Mouse (Mus musculus): Measurements from ENCODE around the gene Btrc. TPM values are rescaled to one million over a fixed set of nuclear protein-coding genes. Genes with fewer than 3 reads are reported as not detected.
A peak's percentile ranks its signal among the peaks of the same experiment; 100 is the strongest.
"Not testable (repeated sequence)": the region's sequence is repeated elsewhere in the genome, so short reads cannot be mapped to it uniquely, and the experiment has no call there.

The Btrc gene
- total RNA-seq (2021), result 10 to 100 TPM; 23.8 to 28.3 TPM
- long read RNA-seq, experiment 1, transcript Btrc-201 (15 exons, 2,978 nt), result major isoform, 13 of 44 reads
- long read RNA-seq, experiment 1, partial matches to known transcripts, result 2 of 44 reads
- long read RNA-seq, experiment 1, other reads (novel, unspliced or antisense), result 29 of 44 reads
- long read RNA-seq, experiment 2, transcript Btrc-201 (15 exons, 2,978 nt), result major isoform, 5 of 34 reads
- long read RNA-seq, experiment 2, partial matches to known transcripts, result 3 of 34 reads
- long read RNA-seq, experiment 2, other reads (novel, unspliced or antisense), result 26 of 34 reads

GRCm38 (mm10) chr19:45363384-45363926, at the start of gene Btrc:
TSS of gene Btrc (plus strand) at chr19:45363734.
- peak; percentile 100 for DNase-seq (ENCODE audit: low spot score)

GRCm38 (mm10) chr19:45317473-45317882, 46.1 kb upstream of the Btrc start:
- DNase-seq (ENCODE audit: low spot score), result no peak

GRCm38 (mm10) chr19:45321062-45321461, 42.5 kb upstream of the Btrc start:
- DNase-seq (ENCODE audit: low spot score), result no peak

DNA sequence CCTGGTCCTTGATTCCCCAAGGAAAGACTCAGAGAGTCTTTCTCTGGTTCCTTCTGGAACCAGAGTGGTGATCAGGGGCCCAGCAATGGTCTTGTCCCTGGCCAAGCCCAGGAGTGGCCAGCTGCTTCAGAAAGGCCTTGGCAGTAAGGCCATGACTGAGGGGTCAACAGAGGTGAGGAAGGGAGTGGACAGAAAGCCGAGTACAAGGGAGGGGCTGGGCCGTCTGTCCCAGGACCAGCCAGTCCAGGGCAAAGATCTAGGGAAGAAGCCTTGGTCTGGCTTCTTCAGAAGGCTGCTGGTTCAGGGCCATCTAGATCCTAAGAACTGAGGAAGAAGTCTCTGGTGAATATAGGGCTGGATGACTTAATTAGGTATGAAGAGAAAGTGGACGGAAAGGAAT, 34.5 kb upstream of the Btrc start:
- peak; percentile 39 for DNase-seq (ENCODE audit: low spot score)

DNA sequence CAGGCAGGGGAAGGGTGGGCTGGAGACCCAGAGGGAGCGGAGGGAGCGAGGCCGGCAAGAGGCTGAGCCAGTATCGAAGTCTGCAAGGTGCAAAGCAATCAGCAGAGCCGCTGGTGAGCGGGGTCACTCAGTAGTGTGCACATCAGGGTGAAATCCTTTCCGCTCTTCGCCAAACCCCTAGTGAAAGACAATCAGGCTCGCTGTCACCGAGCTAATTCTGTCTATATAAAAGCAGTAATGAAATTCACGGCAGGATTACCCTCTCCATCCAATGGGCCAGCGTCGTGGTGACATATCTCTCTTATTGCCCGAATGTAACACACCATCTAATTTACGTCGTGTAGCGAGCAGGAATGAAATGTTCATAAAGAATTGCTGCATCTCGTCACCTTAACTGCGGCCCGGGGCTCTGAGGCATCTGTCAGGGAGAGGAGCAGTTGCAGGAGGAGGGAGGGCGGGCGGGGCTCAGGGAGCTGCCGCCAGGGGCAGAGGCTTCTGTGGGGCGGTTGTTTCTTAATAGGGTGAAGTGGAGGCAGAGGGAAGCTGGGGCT, 33.7 kb upstream of the Btrc start:
- no peak for DNase-seq (ENCODE audit: low spot score)

GRCm38 (mm10) chr19:45336718-45337117, 26.8 kb upstream of the Btrc start:
- DNase-seq (ENCODE audit: low spot score), result no peak

DNA sequence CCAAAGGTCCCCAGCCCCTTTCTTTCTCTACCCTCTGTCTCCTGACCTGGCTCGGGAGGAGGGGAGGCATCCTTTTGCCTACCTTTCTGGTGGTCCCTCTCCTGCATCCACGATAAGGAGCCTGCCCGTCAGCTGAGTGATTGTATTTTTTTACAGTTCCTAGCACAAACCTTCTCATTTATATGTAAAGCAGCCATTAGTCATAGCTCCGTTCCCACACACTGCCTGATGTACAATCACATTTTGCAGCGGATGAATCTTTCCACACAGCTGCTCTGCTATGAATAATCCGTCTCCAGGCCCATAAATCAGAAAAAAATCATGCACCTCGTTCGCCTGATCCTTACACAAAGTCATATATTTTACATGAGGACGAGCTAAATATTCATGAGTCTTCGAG, 25.4 kb upstream of the Btrc start:
- no peak for DNase-seq (ENCODE audit: low spot score)

GRCm38 (mm10) chr19:45343941-45344340, 19.6 kb upstream of the Btrc start:
- no peak for DNase-seq (ENCODE audit: low spot score)

GRCm38 (mm10) chr19:45348188-45348587, 15.3 kb upstream of the Btrc start:
- no peak for DNase-seq (ENCODE audit: low spot score)

DNA sequence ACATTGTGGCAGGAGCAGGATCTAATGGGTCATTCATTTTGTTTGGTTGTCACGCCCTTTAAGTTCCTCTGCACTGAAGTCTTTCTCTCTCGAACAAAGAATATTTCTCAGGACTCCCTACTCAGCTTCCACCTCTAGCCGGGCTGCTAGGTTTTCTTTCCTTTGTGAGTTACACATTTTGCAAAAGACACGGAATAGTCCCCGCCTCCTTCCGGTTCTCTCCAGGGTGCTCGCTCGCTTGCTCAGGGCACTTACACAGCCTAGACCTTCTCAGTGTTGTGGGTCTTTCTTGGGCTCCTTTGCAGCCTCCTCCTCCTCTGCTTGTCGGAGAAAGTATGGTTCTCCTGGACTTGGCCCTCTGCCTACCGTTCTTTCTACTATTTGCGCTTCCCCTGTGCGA, 13.1 kb upstream of the Btrc start:
- no peak for DNase-seq (ENCODE audit: low spot score)

DNA sequence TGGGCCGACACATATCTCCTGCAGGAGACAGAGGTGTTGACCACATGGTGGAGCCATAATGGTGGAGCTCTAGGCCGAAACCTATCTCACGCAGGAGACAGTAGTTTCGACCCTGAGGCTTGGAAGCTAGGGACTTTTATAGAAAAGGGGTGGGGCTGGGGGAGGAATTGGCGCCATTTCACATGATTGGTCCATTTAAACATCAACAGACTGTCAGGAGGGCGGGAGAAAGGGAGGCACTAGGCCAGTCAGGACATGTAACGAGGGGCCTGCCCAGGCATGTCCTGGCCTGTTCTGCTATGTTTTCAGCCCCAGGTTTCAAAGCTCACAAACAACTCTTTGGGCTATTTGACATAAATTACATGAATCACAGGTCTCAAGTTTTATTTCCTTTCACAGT, 10.8 kb upstream of the Btrc start:
- DNase-seq (ENCODE audit: low spot score), result not testable (repeated sequence)

- DNase-seq (ENCODE audit: low spot score), result no peak
Observed at GRCm38 (mm10) chr19:45355678-45356077, 7.9 kb upstream of the Btrc start.

DNA sequence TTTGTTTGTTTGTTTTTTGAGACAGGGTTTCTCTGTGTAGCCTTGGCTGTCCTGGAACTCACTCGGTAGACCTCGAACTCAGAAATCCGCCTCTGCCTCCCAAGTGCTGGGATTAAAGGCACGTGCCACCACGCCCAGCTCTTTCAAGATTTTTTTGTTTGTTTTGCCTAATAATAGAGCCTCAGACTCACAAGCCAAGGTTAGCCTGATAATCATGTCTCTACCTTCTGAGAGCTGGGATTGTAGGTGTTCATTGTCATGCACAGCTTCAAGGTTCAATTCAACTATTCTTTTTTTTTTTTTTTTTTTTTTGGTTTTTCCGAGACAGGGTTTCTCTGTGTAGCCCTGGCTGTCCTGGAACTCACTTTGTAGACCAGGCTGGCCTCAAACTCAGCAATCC, 6.7 kb upstream of the Btrc start:
- DNase-seq (ENCODE audit: low spot score), result not testable (repeated sequence)

GRCm38 (mm10) chr19:45360486-45360885, 3.0 kb upstream of the Btrc start:
- no peak for DNase-seq (ENCODE audit: low spot score)

DNA sequence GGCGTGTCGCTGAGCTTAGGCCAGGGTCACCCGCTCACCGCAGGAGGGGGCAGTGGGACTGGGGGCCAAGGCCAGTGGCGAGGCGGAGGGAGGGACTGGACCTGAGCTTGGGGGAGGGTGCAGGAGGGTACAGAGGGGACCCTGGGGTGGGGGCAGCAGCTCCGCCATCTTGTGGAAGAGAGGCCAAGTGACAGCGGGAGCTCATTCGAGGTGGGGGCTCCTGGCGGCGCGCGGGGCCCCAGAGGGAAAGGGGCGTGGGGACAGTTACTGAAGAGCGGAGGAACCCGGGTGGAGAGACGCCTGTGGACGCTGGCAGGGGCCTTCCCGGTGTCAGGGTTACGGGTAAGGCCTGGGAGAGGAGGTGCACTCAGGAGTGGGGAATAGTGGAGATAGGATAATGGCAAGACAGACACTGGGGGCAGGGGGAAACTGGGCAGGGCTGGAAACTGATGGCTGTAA, 428 bp downstream of the Btrc start:
- DNase-seq (ENCODE audit: low spot score), result no peak

DNA sequence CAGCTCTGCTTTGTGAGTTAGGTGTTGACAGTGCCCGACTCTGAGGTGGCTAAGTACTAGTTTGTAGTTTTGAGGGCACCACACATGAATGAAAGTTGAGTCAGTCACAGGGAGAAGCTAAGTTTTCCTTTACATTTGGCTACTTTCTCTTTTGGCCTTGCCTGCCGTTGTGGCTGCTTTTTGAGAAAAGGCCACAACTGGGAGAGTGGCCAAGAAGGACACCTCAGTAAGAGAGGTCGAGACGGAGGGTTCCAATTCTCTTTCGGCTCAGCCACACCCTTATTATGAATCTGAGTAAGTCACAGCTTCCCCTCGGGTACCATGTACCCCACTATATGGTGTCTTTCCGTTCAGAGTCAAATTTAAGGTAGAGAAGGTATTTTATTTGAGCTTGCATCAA, 3.1 kb downstream of the Btrc start:
- DNase-seq (ENCODE audit: low spot score), result no peak

GRCm38 (mm10) chr19:45384815-45385214, 21.3 kb downstream of the Btrc start:
- not testable (repeated sequence) for DNase-seq (ENCODE audit: low spot score)

DNA sequence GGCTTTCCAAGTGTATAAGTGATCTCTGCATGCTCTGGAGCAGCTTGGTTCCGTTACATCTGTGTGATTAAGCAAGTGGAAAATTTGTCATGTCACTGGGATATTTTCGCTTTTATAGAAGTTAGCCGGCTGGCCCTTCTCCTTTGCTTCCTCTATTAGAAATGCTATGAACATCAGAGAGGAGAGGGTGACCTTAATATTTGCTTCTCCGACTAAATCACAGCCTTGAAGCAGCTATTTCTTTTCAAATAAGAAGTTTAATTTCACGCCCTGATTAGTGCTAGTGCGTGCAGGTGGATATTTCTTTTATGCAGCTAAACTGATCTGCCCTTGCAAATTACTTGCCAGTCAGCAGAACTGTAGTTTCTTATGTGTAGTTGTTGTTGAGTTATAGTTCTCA, 25.0 kb downstream of the Btrc start:
- DNase-seq (ENCODE audit: low spot score), result no peak

DNA sequence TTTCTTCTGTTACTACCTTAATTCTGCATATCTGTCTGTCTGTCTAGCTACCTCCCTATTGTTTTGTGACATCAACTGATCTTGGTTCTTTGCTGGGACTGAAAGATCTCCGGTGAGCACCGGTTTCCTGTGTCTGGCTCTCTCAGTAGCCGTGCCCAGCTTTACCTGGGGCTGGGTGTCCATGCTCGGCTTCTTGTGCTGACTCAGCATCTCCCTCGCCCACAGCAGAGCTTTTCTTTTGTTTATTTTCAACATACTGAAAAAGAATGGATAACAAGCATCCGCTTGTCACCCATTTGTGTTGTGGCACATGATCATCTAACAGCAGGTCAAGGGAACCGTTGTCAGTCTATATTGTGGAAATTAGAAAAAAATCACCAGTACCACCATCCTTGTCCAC, 30.5 kb downstream of the Btrc start:
- DNase-seq (ENCODE audit: low spot score), result no peak

GRCm38 (mm10) chr19:45411000-45411399, 47.5 kb downstream of the Btrc start:
- no peak for DNase-seq (ENCODE audit: low spot score)

- no peak for DNase-seq (ENCODE audit: low spot score)
Observed at GRCm38 (mm10) chr19:45412694-45413093, 49.2 kb downstream of the Btrc start.

- no peak for DNase-seq (ENCODE audit: low spot score)
Observed at GRCm38 (mm10) chr19:45413966-45414365, 50.4 kb downstream of the Btrc start.

DNA sequence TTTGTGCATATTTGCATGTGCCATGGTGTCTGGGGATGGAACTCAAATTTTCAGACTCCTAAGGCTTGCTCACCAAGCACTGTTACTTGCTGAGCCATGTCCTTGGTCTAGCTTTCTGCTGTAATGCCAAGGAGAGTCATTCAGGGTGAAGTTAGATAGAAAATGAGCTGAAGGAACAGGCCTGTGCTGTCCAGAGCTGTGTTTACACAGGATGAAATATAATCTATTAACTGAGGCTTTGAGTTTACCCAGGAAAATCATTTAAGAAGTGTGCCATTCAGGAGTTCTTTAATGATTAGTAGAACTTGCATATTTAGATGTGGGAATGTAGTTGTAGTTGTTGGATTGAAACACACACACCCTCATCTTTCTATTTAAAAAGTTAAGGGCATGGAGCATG, 54.1 kb downstream of the Btrc start:
- no peak for DNase-seq (ENCODE audit: low spot score)

All from gastrocnemius, adult 18-20 months (tissue).